Mouse (Mus musculus) heart, adult 2 months (tissue): ENCODE results near the gene Hoxb8.

Experiments used
- CTCF ChIP-seq: fragments of 200-600 bp; IDR thresholded peaks from 2 replicates; pipeline ENCODE4 v1.8.1; 2022; ENCODE audit warnings: antibody characterized with exemption, mild to moderate bottlenecking, moderate library complexity
- EP300 ChIP-seq: fragments of 200-500 bp; IDR thresholded peaks from 2 replicates; pipeline ENCODE4 v1.6.1; 2011; ENCODE audit warnings: low read depth, low read length, control low read depth; ENCODE audit not compliant: insufficient read depth
- POLR2A ChIP-seq: fragments of 200-500 bp; IDR thresholded peaks from 2 replicates; pipeline ENCODE4 v1.6.1; 2011; ENCODE audit warnings: mild to moderate bottlenecking, low read depth, low read length, control low read depth; ENCODE audit not compliant: insufficient read depth

DNA sequence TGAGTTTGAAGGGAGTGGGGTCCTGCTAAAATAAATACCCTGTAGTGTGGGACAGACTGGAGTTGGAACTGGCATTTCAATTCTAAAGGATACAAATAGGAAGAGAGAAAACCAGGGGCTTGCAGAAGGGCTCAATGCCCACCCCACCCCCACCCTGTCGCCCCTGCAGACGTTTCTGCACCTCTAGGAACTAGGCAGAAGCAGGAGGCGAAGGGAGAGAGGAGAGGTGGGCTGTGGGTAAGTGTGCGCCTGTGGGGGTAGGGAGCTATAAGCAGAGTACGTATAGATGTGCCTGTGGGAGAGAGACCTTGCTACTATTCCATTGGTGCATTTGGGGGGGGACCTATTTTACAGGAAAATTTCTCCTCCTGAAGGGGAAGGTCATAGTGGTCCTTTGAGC is 46.0 kb downstream of the Hoxb8 start:
- TF ChIP-seq POLR2A (no peak), CTCF (no peak), EP300 (no peak)
